Mouse (Mus musculus): ENCODE results near the gene Rbfox3. TPM values are rescaled to one million over a fixed set of nuclear protein-coding genes. Genes with fewer than 3 reads are reported as not detected.

The Rbfox3 gene
- polyA plus RNA-seq, 1 experiment from 2014 or later: 1.2 TPM

DNA sequence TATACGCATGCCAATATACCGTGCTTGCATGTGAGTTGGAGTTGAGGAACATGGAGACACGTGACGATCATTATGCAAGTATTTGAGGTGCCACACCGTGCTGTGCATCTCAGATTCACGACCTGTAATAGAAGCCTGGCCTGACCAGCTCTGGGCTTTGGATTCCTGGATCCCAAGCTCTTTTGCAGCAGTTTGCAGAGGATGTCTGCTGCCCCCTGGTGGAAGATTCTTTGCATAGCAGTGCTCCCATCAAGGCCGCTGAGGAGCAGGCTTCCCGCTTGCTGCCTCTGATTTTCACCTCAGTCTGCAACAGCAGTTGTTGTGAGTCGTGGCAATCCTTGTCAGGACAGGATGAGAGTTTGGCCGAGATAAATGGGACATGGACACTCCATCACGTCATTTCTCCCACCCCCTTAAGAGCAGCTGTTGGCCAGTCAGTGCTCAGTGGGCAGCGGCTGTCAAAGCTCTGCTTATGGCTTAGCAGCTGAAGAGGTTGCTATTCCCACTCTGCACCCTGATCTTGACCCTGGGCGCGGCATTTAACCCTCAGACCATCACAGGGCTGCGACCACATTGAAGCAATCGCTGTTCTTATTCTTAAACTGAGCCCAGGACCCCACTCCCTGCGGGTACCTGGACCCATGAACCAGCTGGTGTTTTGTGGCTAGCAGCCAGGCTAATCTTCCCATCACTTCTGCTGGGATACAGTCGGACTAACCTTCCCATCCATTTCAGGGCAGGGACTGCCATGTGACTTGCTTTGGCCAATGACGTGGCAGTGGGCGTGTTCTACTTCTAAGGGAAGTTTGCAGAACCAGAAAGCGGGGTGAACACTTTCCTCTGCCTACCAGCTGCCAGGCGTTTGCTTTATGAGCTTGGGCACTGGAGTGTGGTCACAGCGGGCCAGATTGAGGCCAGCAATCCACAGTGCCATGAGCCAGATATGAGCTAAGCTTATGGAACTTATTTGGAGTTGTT, 172.3 kb downstream of the Rbfox3 start:
- WGBS: 13% methylated on average over 23 of the region's 23 CpGs
- Histone ChIP-seq H3K9me3 (ENCODE audit: control insufficient read depth) (no peaks in the 10 kb centered on the region), H3K9ac (ENCODE audit: low read depth, low read length) (no peak overlapping the region), H3K27me3 (replicated peaks; ENCODE audit: control insufficient read depth, insufficient read depth, low read length) (peaks cover 4% of the 10 kb centered on the region; the same call in 1 of the 2 replicates), H3K27ac (ENCODE audit: low read depth, low read length) (no peak overlapping the region), H3K36me3 (ENCODE audit: control insufficient read depth, insufficient read depth) (no peaks in the 10 kb centered on the region), H3K4me1 (replicated peaks; ENCODE audit: control insufficient read depth, insufficient read depth, low read length) (no peaks in the 10 kb centered on the region), H3K4me2 (replicated peaks; ENCODE audit: low read depth) (no peak overlapping the region), H3K4me3 (ENCODE audit: low read depth, low read length) (no peak overlapping the region)
- ATAC-seq: peak; percentile 23; the same call in 1 of the 2 replicates
- TF ChIP-seq CTCF (IDR thresholded peaks at IDR 0.05; ENCODE audit: low read depth): peak; percentile 99

DNA sequence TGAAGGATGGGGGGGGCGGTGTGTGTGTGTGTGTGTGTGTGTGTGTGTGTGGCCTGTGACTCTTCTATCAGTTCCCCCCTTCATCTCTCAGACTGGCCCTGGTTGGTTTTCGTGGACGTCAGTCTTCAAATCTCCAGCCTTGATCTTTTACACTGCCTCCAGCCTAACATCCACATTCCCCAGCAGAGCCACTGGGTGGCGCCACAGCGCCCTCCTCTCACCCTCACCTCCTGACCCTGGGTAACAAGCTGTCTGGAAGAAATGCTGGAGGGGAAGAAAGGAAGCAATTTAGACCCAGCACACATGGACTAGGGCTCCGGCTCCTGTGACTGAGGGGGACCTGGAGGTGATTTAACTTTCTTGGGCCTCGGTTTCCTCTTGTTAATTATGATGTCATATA, 173.1 kb downstream of the Rbfox3 start:
- no peak overlapping the region for H3K4me2 ChIP-seq (replicated peaks; ENCODE audit: low read depth)
- no peak overlapping the region for H3K9ac ChIP-seq (ENCODE audit: low read depth, low read length)
- no peaks in the 10 kb centered on the region for H3K9me3 ChIP-seq (ENCODE audit: control insufficient read depth)
- H3K4me1 ChIP-seq (replicated peaks; ENCODE audit: control insufficient read depth, insufficient read depth, low read length): no peaks in the 10 kb centered on the region
- no peak overlapping the region for H3K4me3 ChIP-seq (ENCODE audit: low read depth, low read length)
- H3K27ac ChIP-seq (ENCODE audit: low read depth, low read length): no peak overlapping the region
- ATAC-seq: no peak
- WGBS: 48% methylated on average over 7 of the region's 7 CpGs
- peaks cover 4% of the 10 kb centered on the region; the same call in 1 of the 2 replicates for H3K27me3 ChIP-seq (replicated peaks; ENCODE audit: control insufficient read depth, insufficient read depth, low read length)
- peak; percentile 48 for TF ChIP-seq CTCF (IDR thresholded peaks at IDR 0.05; ENCODE audit: low read depth)
- no peaks in the 10 kb centered on the region for H3K36me3 ChIP-seq (ENCODE audit: control insufficient read depth, insufficient read depth)

- H3K9me3 ChIP-seq (ENCODE audit: control insufficient read depth): no peaks in the 10 kb centered on the region
- H3K27ac ChIP-seq (ENCODE audit: low read depth, low read length): no peak overlapping the region
- no peak overlapping the region for H3K4me2 ChIP-seq (replicated peaks; ENCODE audit: low read depth)
- TF ChIP-seq CTCF (IDR thresholded peaks at IDR 0.05; ENCODE audit: low read depth): peak; percentile 38
- no peak overlapping the region for H3K9ac ChIP-seq (ENCODE audit: low read depth, low read length)
- no peak overlapping the region for H3K4me3 ChIP-seq (ENCODE audit: low read depth, low read length)
- H3K4me1 ChIP-seq (replicated peaks; ENCODE audit: control insufficient read depth, insufficient read depth, low read length): no peaks in the 10 kb centered on the region
- ATAC-seq: no peak
- WGBS: 65% methylated on average over 3 of the region's 3 CpGs
- H3K27me3 ChIP-seq (replicated peaks; ENCODE audit: control insufficient read depth, insufficient read depth, low read length): peaks cover 4% of the 10 kb centered on the region; the same call in 1 of the 2 replicates
- H3K36me3 ChIP-seq (ENCODE audit: control insufficient read depth, insufficient read depth): no peaks in the 10 kb centered on the region
Measured at GRCm38 (mm10) chr11:118737821-118738220, 173.6 kb downstream of the Rbfox3 start.

GRCm38 (mm10) chr11:118736993-118737392, 174.4 kb downstream of the Rbfox3 start:
- H3K9me3 ChIP-seq (ENCODE audit: control insufficient read depth): no peaks in the 10 kb centered on the region
- H3K27me3 ChIP-seq (replicated peaks; ENCODE audit: control insufficient read depth, insufficient read depth, low read length): no peaks in the 10 kb centered on the region; the same call in 1 of the 2 replicates
- ATAC-seq: no peak
- no peaks in the 10 kb centered on the region for H3K4me1 ChIP-seq (replicated peaks; ENCODE audit: control insufficient read depth, insufficient read depth, low read length)
- no peak overlapping the region for H3K4me2 ChIP-seq (replicated peaks; ENCODE audit: low read depth)
- TF ChIP-seq CTCF (IDR thresholded peaks at IDR 0.05; ENCODE audit: low read depth): no peak
- no peak overlapping the region for H3K4me3 ChIP-seq (ENCODE audit: low read depth, low read length)
- H3K36me3 ChIP-seq (ENCODE audit: control insufficient read depth, insufficient read depth): no peaks in the 10 kb centered on the region
- H3K9ac ChIP-seq (ENCODE audit: low read depth, low read length): no peak overlapping the region
- 70% methylated on average over 4 of the region's 4 CpGs for WGBS
- no peak overlapping the region for H3K27ac ChIP-seq (ENCODE audit: low read depth, low read length)

GRCm38 (mm10) chr11:118731655-118732054, 179.7 kb downstream of the Rbfox3 start:
- no peaks in the 10 kb centered on the region; the same call in 1 of the 2 replicates for H3K4me1 ChIP-seq (replicated peaks; ENCODE audit: control insufficient read depth, insufficient read depth, low read length)
- no peaks in the 10 kb centered on the region for H3K36me3 ChIP-seq (ENCODE audit: control insufficient read depth, insufficient read depth)
- H3K27me3 ChIP-seq (replicated peaks; ENCODE audit: control insufficient read depth, insufficient read depth, low read length): no peaks in the 10 kb centered on the region
- H3K4me3 ChIP-seq (ENCODE audit: low read depth, low read length): no peak overlapping the region
- 70% methylated on average over 5 of the region's 5 CpGs for WGBS
- no peak for TF ChIP-seq CTCF (IDR thresholded peaks at IDR 0.05; ENCODE audit: low read depth)
- H3K27ac ChIP-seq (ENCODE audit: low read depth, low read length): no peak overlapping the region
- no peak overlapping the region for H3K4me2 ChIP-seq (replicated peaks; ENCODE audit: low read depth)
- no peak for ATAC-seq
- no peaks in the 10 kb centered on the region for H3K9me3 ChIP-seq (ENCODE audit: control insufficient read depth)
- H3K9ac ChIP-seq (ENCODE audit: low read depth, low read length): no peak overlapping the region

GRCm38 (mm10) chr11:118729373-118729772, 182.0 kb downstream of the Rbfox3 start:
- Histone ChIP-seq H3K36me3 (ENCODE audit: control insufficient read depth, insufficient read depth) (no peaks in the 10 kb centered on the region), H3K27ac (ENCODE audit: low read depth, low read length) (no peak overlapping the region), H3K27me3 (replicated peaks; ENCODE audit: control insufficient read depth, insufficient read depth, low read length) (no peaks in the 10 kb centered on the region), H3K4me2 (replicated peaks; ENCODE audit: low read depth) (no peak overlapping the region), H3K9me3 (ENCODE audit: control insufficient read depth) (no peaks in the 10 kb centered on the region), H3K4me1 (replicated peaks; ENCODE audit: control insufficient read depth, insufficient read depth, low read length) (no peaks in the 10 kb centered on the region; the same call in 1 of the 2 replicates), H3K4me3 (ENCODE audit: low read depth, low read length) (no peak overlapping the region), H3K9ac (ENCODE audit: low read depth, low read length) (no peak overlapping the region)
- no peak for ATAC-seq
- WGBS: 37% methylated on average over 8 of the region's 8 CpGs
- TF ChIP-seq CTCF (IDR thresholded peaks at IDR 0.05; ENCODE audit: low read depth): no peak

All from intestine, postnatal 0 days (tissue).